ENCODE assay signal across 9 mouse cellular contexts in the genomic region with DNA sequence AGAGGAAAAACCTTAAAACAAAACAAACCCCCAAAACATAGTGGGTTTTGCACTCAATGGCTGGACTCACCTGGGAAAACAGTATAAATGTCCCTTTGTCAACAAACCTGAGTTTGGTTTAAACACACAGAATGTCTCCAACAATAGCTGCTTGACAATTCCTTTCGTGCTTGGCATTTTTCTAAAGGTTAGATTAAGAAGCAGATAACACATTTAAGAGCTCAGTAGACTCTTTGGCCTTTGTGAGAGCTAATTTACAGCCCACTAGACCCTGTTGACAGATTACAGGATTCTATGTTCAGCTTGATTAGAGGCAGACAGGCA.
DNase-seq lines count a peak whose midpoint lies in the region; ATAC-seq and TF ChIP-seq lines count a peak whose summit lies in the region.
"Had no signal": no experiment of that assay in that cellular context is flagged by ENCODE, and none has a peak within 500 bp of the region (broad histone marks: within the 10 kb centered on the region; RNA-seq: fewer than 3 reads in every experiment).

No protein-coding gene starts in this region.

- peak overlapping the region; percentile 9 for H3K27ac ChIP-seq in hindbrain, embryonic 10.5 days
- H3K27ac ChIP-seq in hindbrain, postnatal 0 days = no peak overlapping the region; the same call in 1 of the 2 replicates
- no peak overlapping the region for H3K27ac ChIP-seq in midbrain, embryonic 16.5 days (ENCODE audit: low read length)
- H3K27ac ChIP-seq in midbrain, embryonic 10.5 days (replicated peaks) = no peak overlapping the region
- H3K27ac ChIP-seq in hindbrain, embryonic 14.5 days = 0 out of 2 replicates have a peak overlapping the region, but pooled peaks have one; percentile 45
- H3K27ac ChIP-seq in stomach, embryonic 15.5 days = peak overlapping the region; percentile 53
- H3K27ac ChIP-seq: layer of hippocampus, adult 2 months had no signal

- no peak overlapping the region for H3K4me3 ChIP-seq in hindbrain, embryonic 10.5 days
- H3K4me3 ChIP-seq in hindbrain, postnatal 0 days (ENCODE audit: low read length) = no peak overlapping the region
- no peak overlapping the region for H3K4me3 ChIP-seq in midbrain, embryonic 16.5 days (ENCODE audit: low read depth, low read length)
- no peak overlapping the region for H3K4me3 ChIP-seq in midbrain, embryonic 10.5 days
- H3K4me3 ChIP-seq in hindbrain, embryonic 14.5 days (replicated peaks; ENCODE audit: low read length) = no peak overlapping the region
- no peak overlapping the region for H3K4me3 ChIP-seq in stomach, embryonic 15.5 days (replicated peaks)
- H3K4me3 ChIP-seq: layer of hippocampus, adult 2 months had no signal

- no peak overlapping the region for H3K4me2 ChIP-seq in hindbrain, postnatal 0 days (ENCODE audit: low read depth, low read length)
- H3K4me2 ChIP-seq in midbrain, embryonic 16.5 days (ENCODE audit: low read length) = no peak overlapping the region
- H3K4me2 ChIP-seq in hindbrain, embryonic 14.5 days (replicated peaks) = no peak overlapping the region
- H3K4me2 ChIP-seq in stomach, embryonic 15.5 days = no peak overlapping the region

- H3K9me3 ChIP-seq in hindbrain, embryonic 10.5 days = no peaks in the 10 kb centered on the region
- no peaks in the 10 kb centered on the region for H3K9me3 ChIP-seq in hindbrain, postnatal 0 days (ENCODE audit: low read length)
- no peaks in the 10 kb centered on the region for H3K9me3 ChIP-seq in midbrain, embryonic 16.5 days (replicated peaks; ENCODE audit: control insufficient read depth, low read length, poor library complexity, severe bottlenecking)
- no peaks in the 10 kb centered on the region for H3K9me3 ChIP-seq in midbrain, embryonic 10.5 days (replicated peaks)
- H3K9me3 ChIP-seq in hindbrain, embryonic 14.5 days (ENCODE audit: control insufficient read depth, low read length) = no peaks in the 10 kb centered on the region
- H3K9me3 ChIP-seq in stomach, embryonic 15.5 days = no peaks in the 10 kb centered on the region

- no peaks in the 10 kb centered on the region for H3K27me3 ChIP-seq in hindbrain, embryonic 10.5 days (ENCODE audit: insufficient read depth, poor library complexity, severe bottlenecking)
- H3K27me3 ChIP-seq in hindbrain, postnatal 0 days (ENCODE audit: insufficient read depth, low read length) = no peaks in the 10 kb centered on the region
- H3K27me3 ChIP-seq in midbrain, embryonic 16.5 days (ENCODE audit: control insufficient read depth, insufficient read depth, low read depth, low read length) = no peaks in the 10 kb centered on the region
- no peaks in the 10 kb centered on the region for H3K27me3 ChIP-seq in midbrain, embryonic 10.5 days (ENCODE audit: low read depth, poor library complexity, severe bottlenecking)
- H3K27me3 ChIP-seq in hindbrain, embryonic 14.5 days (ENCODE audit: control insufficient read depth, insufficient read depth, low read length) = no peaks in the 10 kb centered on the region
- H3K27me3 ChIP-seq in stomach, embryonic 15.5 days (replicated peaks) = no peaks in the 10 kb centered on the region

- no peak for DNase-seq in hindbrain, embryonic 10.5 days (ENCODE audit: low spot score)
- no peak for DNase-seq in hindbrain, postnatal 0 days (ENCODE audit: low spot score)
- no peak for DNase-seq in midbrain, embryonic 10.5 days (ENCODE audit: low spot score)
- DNase-seq in hindbrain, embryonic 14.5 days (ENCODE audit: low spot score) = no peak
- DNase-seq in right cerebral cortex, postnatal 4 days = no peak
- DNase-seq: cerebellum, adult 2 months had no signal

- no peaks in the 10 kb centered on the region for H3K36me3 ChIP-seq in hindbrain, embryonic 10.5 days
- H3K36me3 ChIP-seq in hindbrain, postnatal 0 days (ENCODE audit: insufficient read depth, low read length) = no peaks in the 10 kb centered on the region
- no peaks in the 10 kb centered on the region for H3K36me3 ChIP-seq in midbrain, embryonic 16.5 days (ENCODE audit: control insufficient read depth, insufficient read depth, low read length)
- H3K36me3 ChIP-seq in midbrain, embryonic 10.5 days = no peaks in the 10 kb centered on the region
- H3K36me3 ChIP-seq in hindbrain, embryonic 14.5 days (replicated peaks; ENCODE audit: control insufficient read depth, insufficient read depth) = no peaks in the 10 kb centered on the region
- no peaks in the 10 kb centered on the region for H3K36me3 ChIP-seq in stomach, embryonic 15.5 days

- 66% methylated on average over 1 of the region's 1 CpGs for WGBS in hindbrain, embryonic 10.5 days
- 56% methylated on average over 1 of the region's 1 CpGs for WGBS in hindbrain, postnatal 0 days
- WGBS in midbrain, embryonic 16.5 days = 62% methylated on average over 1 of the region's 1 CpGs
- 58% methylated on average over 1 of the region's 1 CpGs for WGBS in midbrain, embryonic 10.5 days
- 67% methylated on average over 1 of the region's 1 CpGs for WGBS in hindbrain, embryonic 14.5 days
- WGBS in stomach, embryonic 15.5 days = 43% methylated on average over 1 of the region's 1 CpGs

- TF ChIP-seq CTCF in hindbrain, postnatal 0 days (IDR thresholded peaks at IDR 0.05; ENCODE audit: low read depth) = no peak

- no peak for ATAC-seq in hindbrain, postnatal 0 days
- ATAC-seq in midbrain, embryonic 16.5 days = no peak
- no peak for ATAC-seq in hindbrain, embryonic 14.5 days (ENCODE audit: low FRiP score)
- no peak for ATAC-seq in stomach, embryonic 15.5 days (ENCODE audit: insufficient read depth, low FRiP score, low read depth)

- H3K4me1 ChIP-seq in hindbrain, embryonic 10.5 days (replicated peaks) = peaks cover 16% of the 10 kb centered on the region
- H3K4me1 ChIP-seq in hindbrain, postnatal 0 days (ENCODE audit: insufficient read depth, low read length) = no peaks in the 10 kb centered on the region
- H3K4me1 ChIP-seq in midbrain, embryonic 16.5 days (ENCODE audit: control insufficient read depth, insufficient read depth, low read length) = peaks cover 9% of the 10 kb centered on the region
- H3K4me1 ChIP-seq in midbrain, embryonic 10.5 days = peaks cover 12% of the 10 kb centered on the region
- peaks cover 11% of the 10 kb centered on the region; the same call in 1 of the 2 replicates for H3K4me1 ChIP-seq in hindbrain, embryonic 14.5 days (replicated peaks; ENCODE audit: control insufficient read depth, insufficient read depth, low read length)
- peaks cover 13% of the 10 kb centered on the region for H3K4me1 ChIP-seq in stomach, embryonic 15.5 days

- no peak overlapping the region for H3K9ac ChIP-seq in hindbrain, postnatal 0 days (replicated peaks; ENCODE audit: low read length)
- peak overlapping the region; percentile 20; the same call in 1 of the 2 replicates for H3K9ac ChIP-seq in midbrain, embryonic 16.5 days (ENCODE audit: low read depth, low read length)
- H3K9ac ChIP-seq in hindbrain, embryonic 14.5 days = no peak overlapping the region
- H3K9ac ChIP-seq in stomach, embryonic 15.5 days = no peak overlapping the region

Comparison
In these comparisons a context has a peak if more than half of its experiments do, and no peak if none do; other contexts are left out.
1. H3K27ac ChIP-seq: peak in hindbrain, embryonic 10.5 days (single experiment), hindbrain, embryonic 14.5 days (single experiment) and stomach, embryonic 15.5 days (single experiment); none in hindbrain, postnatal 0 days (single experiment), midbrain, embryonic 16.5 days (single experiment) and midbrain, embryonic 10.5 days (single experiment).